Mouse (Mus musculus) embryo, embryonic 11 days (tissue): ENCODE data around the gene Zbtb8os.

Source experiments
- DNase-seq: peaks from one replicate; pipeline ENCODE4 v3.0.0-alpha.2; 2015

Zbtb8os gene

GRCm38 (mm10) chr4:129335216-129336074, at the start of gene Zbtb8os, which contains the start of gene Rbbp4:
Zbtb8os (plus strand) TSS chr4:129335695.
Rbbp4 (minus strand) TSS chr4:129335370.
- DNase-seq, result peak; percentile 100

GRCm38 (mm10) chr4:129286001-129286682, 49.4 kb upstream of the Zbtb8os start:
- no peak for DNase-seq

- peak; percentile 63 for DNase-seq
Measured at GRCm38 (mm10) chr4:129286683-129287471, 48.6 kb upstream of the Zbtb8os start.

GRCm38 (mm10) chr4:129287472-129287981, 48.0 kb upstream of the Zbtb8os start, which contains the start of gene Sync:
Sync (plus strand) TSS chr4:129287617.
- peak; percentile 65 for DNase-seq

GRCm38 (mm10) chr4:129288067-129288466, 47.4 kb upstream of the Zbtb8os start:
- no peak for DNase-seq

GRCm38 (mm10) chr4:129289671-129290070, 45.8 kb upstream of the Zbtb8os start:
- DNase-seq, result no peak

- no peak for DNase-seq
Measured at GRCm38 (mm10) chr4:129292831-129293230, 42.7 kb upstream of the Zbtb8os start.

- peak; percentile 30 for DNase-seq
Measured at GRCm38 (mm10) chr4:129293702-129294101, 41.8 kb upstream of the Zbtb8os start.

- no peak for DNase-seq
Measured at GRCm38 (mm10) chr4:129295188-129295587, 40.3 kb upstream of the Zbtb8os start.

GRCm38 (mm10) chr4:129296066-129296465, 39.4 kb upstream of the Zbtb8os start:
- DNase-seq, result no peak

- DNase-seq, result no peak
Measured at GRCm38 (mm10) chr4:129297724-129298123, 37.8 kb upstream of the Zbtb8os start.

GRCm38 (mm10) chr4:129299121-129299520, 36.4 kb upstream of the Zbtb8os start:
- no peak for DNase-seq

GRCm38 (mm10) chr4:129303401-129303800, 32.1 kb upstream of the Zbtb8os start:
- DNase-seq, result peak; percentile 23

GRCm38 (mm10) chr4:129303816-129304215, 31.7 kb upstream of the Zbtb8os start:
- no peak for DNase-seq

- no peak for DNase-seq
Measured at GRCm38 (mm10) chr4:129304306-129304705, 31.2 kb upstream of the Zbtb8os start.

GRCm38 (mm10) chr4:129307936-129308335, 27.6 kb upstream of the Zbtb8os start:
- no peak for DNase-seq

- DNase-seq, result no peak
Measured at GRCm38 (mm10) chr4:129313886-129314285, 21.6 kb upstream of the Zbtb8os start.

- DNase-seq, result no peak
Measured at GRCm38 (mm10) chr4:129320876-129321275, 14.6 kb upstream of the Zbtb8os start.

- DNase-seq, result no peak
Measured at GRCm38 (mm10) chr4:129322042-129322441, 13.5 kb upstream of the Zbtb8os start.

GRCm38 (mm10) chr4:129323491-129323890, 12.0 kb upstream of the Zbtb8os start:
- DNase-seq, result no peak

- DNase-seq, result no peak
Measured at GRCm38 (mm10) chr4:129324756-129325155, 10.7 kb upstream of the Zbtb8os start.

- DNase-seq, result no peak
Measured at GRCm38 (mm10) chr4:129326191-129326590, 9.3 kb upstream of the Zbtb8os start.

- DNase-seq, result no peak
Measured at GRCm38 (mm10) chr4:129332846-129333245, 2.6 kb upstream of the Zbtb8os start.
